10 mouse cellular contexts compared by ENCODE assay signal in genomic region chr1:132853312-132853711, GRCm38 (mm10). TPM values are rescaled to one million over a fixed set of nuclear protein-coding genes. Genes with fewer than 3 reads are reported as not detected.
DNase-seq lines count a peak whose midpoint lies in the region; ATAC-seq and TF ChIP-seq lines count a peak whose summit lies in the region.
"Had no signal": no experiment of that assay in that cellular context is flagged by ENCODE, and none has a peak within 500 bp of the region (broad histone marks: within the 10 kb centered on the region; RNA-seq: fewer than 3 reads in every experiment).

No protein-coding gene starts in this region.

- H3K9me3 ChIP-seq in heart, postnatal 0 days (replicated peaks; ENCODE audit: control insufficient read depth, low read length): no peaks in the 10 kb centered on the region
- no peaks in the 10 kb centered on the region; the same call in 1 of the 2 replicates for H3K9me3 ChIP-seq in kidney, embryonic 15.5 days (replicated peaks)
- H3K9me3 ChIP-seq in hindbrain, embryonic 14.5 days (ENCODE audit: control insufficient read depth, low read length): peaks cover 4% of the 10 kb centered on the region; the same call in 1 of the 2 replicates
- H3K9me3 ChIP-seq: liver, embryonic 15.5 days had no signal

- no peak for TF ChIP-seq CTCF in heart, postnatal 0 days (IDR thresholded peaks at IDR 0.05; ENCODE audit: low read depth)

- no peaks in the 10 kb centered on the region for H3K27me3 ChIP-seq in heart, postnatal 0 days (ENCODE audit: control insufficient read depth, insufficient read depth, low read length)
- H3K27me3 ChIP-seq in kidney, embryonic 15.5 days: 0 out of 2 replicates have a peak, but pooled peaks cover 9% of the 10 kb centered on the region
- H3K27me3 ChIP-seq in hindbrain, embryonic 14.5 days (ENCODE audit: control insufficient read depth, insufficient read depth, low read length): no peaks in the 10 kb centered on the region
- H3K27me3 ChIP-seq: liver, embryonic 15.5 days had no signal

- H3K9ac ChIP-seq in heart, postnatal 0 days (replicated peaks; ENCODE audit: low read depth, low read length): no peak overlapping the region
- H3K9ac ChIP-seq in kidney, embryonic 15.5 days: no peak overlapping the region
- H3K9ac ChIP-seq in hindbrain, embryonic 14.5 days: no peak overlapping the region
- H3K9ac ChIP-seq: liver, embryonic 15.5 days had no signal

- peak; percentile 90 for ATAC-seq in heart, postnatal 0 days (ENCODE audit: insufficient read depth, low read depth)
- no peak for ATAC-seq in kidney, embryonic 15.5 days (replicated peaks; ENCODE audit: low FRiP score)
- ATAC-seq in hindbrain, embryonic 14.5 days (ENCODE audit: low FRiP score): no peak

- H3K4me2 ChIP-seq in heart, postnatal 0 days (ENCODE audit: low read depth, low read length): 0 out of 2 replicates have a peak overlapping the region, but pooled peaks have one; percentile 8
- no peak overlapping the region for H3K4me2 ChIP-seq in kidney, embryonic 15.5 days
- no peak overlapping the region for H3K4me2 ChIP-seq in hindbrain, embryonic 14.5 days (replicated peaks)
- H3K4me2 ChIP-seq: liver, embryonic 15.5 days had no signal

- peak; percentile 19 to 56 for DNase-seq in left cerebral cortex, postnatal 10 days (ENCODE audit: extremely low spot score in 1 of 2, low spot score in 2 of 2)
- no peak for DNase-seq in left cerebral cortex, postnatal 36 days (ENCODE audit: low spot score in 2 of 2)
- DNase-seq in frontal cortex, postnatal 36 days (ENCODE audit: low spot score in 2 of 2): peak; percentile 43 to 56
- peak; percentile 79 for DNase-seq in heart, postnatal 0 days (ENCODE audit: low spot score)
- peak; percentile 68 for DNase-seq in right cerebral cortex, adult 18-20 months
- no peak for DNase-seq in cerebellum, adult 11-12 months
- no peak for DNase-seq in hindbrain, embryonic 14.5 days (ENCODE audit: low spot score)
- DNase-seq: adrenal gland, postnatal 25 days had no signal

- intact Hi-C loops in left cerebral cortex, postnatal 10 days (cut with DNase I): no loop called here
- intact Hi-C loops in left cerebral cortex, postnatal 36 days (cut with DNase I): no loop called here

- no peaks in the 10 kb centered on the region for H3K36me3 ChIP-seq in heart, postnatal 0 days (replicated peaks; ENCODE audit: control insufficient read depth, insufficient read depth, low read length)
- H3K36me3 ChIP-seq in kidney, embryonic 15.5 days: no peaks in the 10 kb centered on the region
- H3K36me3 ChIP-seq in hindbrain, embryonic 14.5 days (replicated peaks; ENCODE audit: control insufficient read depth, insufficient read depth): no peaks in the 10 kb centered on the region
- H3K36me3 ChIP-seq: liver, embryonic 15.5 days had no signal

- WGBS in heart, postnatal 0 days: 8% methylated on average over 8 of the region's 8 CpGs
- WGBS in kidney, embryonic 15.5 days: 24% methylated on average over 8 of the region's 8 CpGs
- WGBS in hindbrain, embryonic 14.5 days: 30% methylated on average over 8 of the region's 8 CpGs

- H3K27ac ChIP-seq in heart, postnatal 0 days (ENCODE audit: low read depth): peak overlapping the region; percentile 82
- no peak overlapping the region for H3K27ac ChIP-seq in kidney, embryonic 15.5 days
- H3K27ac ChIP-seq in hindbrain, embryonic 14.5 days: no peak overlapping the region
- H3K27ac ChIP-seq: liver, embryonic 15.5 days had no signal

- no peak overlapping the region for H3K4me3 ChIP-seq in heart, postnatal 0 days (ENCODE audit: low read depth, low read length)
- no peak overlapping the region for H3K4me3 ChIP-seq in kidney, embryonic 15.5 days (replicated peaks)
- no peak overlapping the region for H3K4me3 ChIP-seq in hindbrain, embryonic 14.5 days (replicated peaks; ENCODE audit: low read length)
- H3K4me3 ChIP-seq: liver, embryonic 15.5 days had no signal

- H3K4me1 ChIP-seq in heart, postnatal 0 days (ENCODE audit: control insufficient read depth, insufficient read depth): peaks cover 41% of the 10 kb centered on the region
- H3K4me1 ChIP-seq in kidney, embryonic 15.5 days: no peaks in the 10 kb centered on the region
- H3K4me1 ChIP-seq in hindbrain, embryonic 14.5 days (replicated peaks; ENCODE audit: control insufficient read depth, insufficient read depth, low read length): peaks cover 7% of the 10 kb centered on the region; the same call in 1 of the 2 replicates
- H3K4me1 ChIP-seq: liver, embryonic 15.5 days had no signal

- no peak for TF ChIP-seq EP300 in heart, postnatal 0 days (IDR thresholded peaks at IDR 0.05; ENCODE audit: low read depth)

RNA-seq across cellular contexts. Expression of gene Lrrn2, which starts 26.8 kb away (rescaled TPM):
- total RNA-seq in left cerebral cortex, postnatal 10 days (2021): 100 to 1,000 TPM; 106 to 111 TPM
- 100 to 1,000 TPM in 1 of 2 experiments, 10 to 100 TPM in 1; 89.3 to 105 TPM for total RNA-seq in left cerebral cortex, postnatal 36 days (2021)
- total RNA-seq in heart, postnatal 0 days (2014; rRNA removed; ENCODE audit: low replicate concordance): 5.0 and 5.1 TPM in 2 replicates
- 6.7 and 7.0 TPM in 2 replicates for polyA plus RNA-seq in heart, postnatal 0 days (2015; fragmentation: Nextera tagmentation; extraction: Ambion mirVana)
- polyA plus RNA-seq in kidney, embryonic 15.5 days (2015; fragmentation: Nextera tagmentation; extraction: Ambion mirVana): 4.2 and 6.9 TPM in 2 replicates
- 40.7 and 45.3 TPM in 2 replicates for polyA plus RNA-seq in hindbrain, embryonic 14.5 days (2014; fragmentation: Nextera tagmentation; extraction: Ambion mirVana)

Comparison
In these comparisons a context has a peak if more than half of its experiments do, and no peak if none do; other contexts are left out.
1. DNase-seq: peak in left cerebral cortex, postnatal 10 days (2 of 2), frontal cortex, postnatal 36 days (2 of 2), heart, postnatal 0 days (single experiment) and right cerebral cortex, adult 18-20 months (single experiment); none in left cerebral cortex, postnatal 36 days (0 of 2), cerebellum, adult 11-12 months (single experiment) and hindbrain, embryonic 14.5 days (single experiment).
2. RNA of gene Lrrn2, which starts 26.8 kb away (total RNA-seq): 106 to 111 TPM in left cerebral cortex, postnatal 10 days and 89.3 to 105 TPM in left cerebral cortex, postnatal 36 days; 5.0 to 5.1 TPM in heart, postnatal 0 days; every median in the first group is over 10 times any median in the second.